Mouse (Mus musculus) liver, embryonic 14.5 days (tissue): ENCODE data around the gene Creb5. TPM values are rescaled to one million over a fixed set of nuclear protein-coding genes. Genes with fewer than 3 reads are reported as not detected.

ENCODE experiments used
- ATAC-seq: fragments of 200-750 bp; cut with Nextera tagmentation; 2 replicates; pipeline ENCODE4 v1.8.0; 2017; ENCODE audit warnings: moderate number of reproducible peaks, mild to moderate bottlenecking, moderate library complexity; ENCODE audit not compliant: insufficient read depth
- DNase-seq, 3 experiments: peaks; one replicate each; pipeline ENCODE4 v3.0.0-alpha.2; 2012 to 2013; ENCODE audit warnings: low read depth in 3 of 3, low spot score in 3 of 3
- H3K27ac ChIP-seq: fragments of 300-500 bp; sonication (generic); 2 replicates; pipeline ENCODE4 v1.5.1; 2014; ENCODE audit warnings: moderate library complexity, mild to moderate bottlenecking, control low read depth, inconsistent platforms
- H3K27me3 ChIP-seq: fragments of 300-500 bp; sonication (generic); 2 replicates; pipeline ENCODE4 v1.6.1; 2014; ENCODE audit warnings: mild to moderate bottlenecking, low read length, moderate library complexity; ENCODE audit not compliant: control insufficient read depth, insufficient read depth
- H3K36me3 ChIP-seq: fragments of 300-500 bp; sonication (generic); replicated peaks from 2 replicates; pipeline ENCODE4 v1.6.1; 2014; ENCODE audit warnings: low read depth; ENCODE audit not compliant: control insufficient read depth, insufficient read depth
- H3K4me1 ChIP-seq, 2 experiments: fragments of 200-500 bp in 1 of 2; fragments of 300-500 bp in 1 of 2; sonication (generic) in 1 of 2; replicated peaks; 2 replicates each; pipeline ENCODE4 v1.6.1; 2012 to 2014; ENCODE audit warnings: antibody characterized with exemption in 1 of 2, inconsistent platforms in 1 of 2, low read length in 1 of 2; ENCODE audit not compliant: control insufficient read depth in 2 of 2, insufficient read depth in 2 of 2
- H3K4me2 ChIP-seq: fragments of 300-500 bp; sonication (generic); 2 replicates; pipeline ENCODE4 v1.6.1; 2014; ENCODE audit warnings: low read depth, mild to moderate bottlenecking, control low read depth, moderate library complexity
- H3K4me3 ChIP-seq, 2 experiments: fragments of 200-500 bp in 1 of 2; fragments of 300-500 bp in 1 of 2; sonication (generic) in 1 of 2; 2 replicates each; pipeline ENCODE4 v1.5.1; 2012 to 2014; ENCODE audit warnings: low read depth in 2 of 2, low read length in 2 of 2, mild to moderate bottlenecking in 2 of 2, control low read depth in 1 of 2, inconsistent platforms in 1 of 2, moderate library complexity in 1 of 2; ENCODE audit not compliant: insufficient read depth in 1 of 2
- H3K9ac ChIP-seq: fragments of 300-500 bp; sonication (generic); replicated peaks from 2 replicates; pipeline ENCODE4 v1.6.1; 2014; ENCODE audit warnings: mild to moderate bottlenecking, control low read depth, moderate library complexity
- H3K9me3 ChIP-seq: fragments of 300-500 bp; sonication (generic); 2 replicates; pipeline ENCODE4 v1.6.1; 2016; ENCODE audit warnings: low read length, mixed read lengths; ENCODE audit not compliant: control insufficient read depth
- CTCF ChIP-seq: IDR thresholded peaks from 2 replicates; pipeline ENCODE4 v1.5.1; 2016; ENCODE audit warnings: antibody characterized with exemption, low read depth, control low read depth
- EP300 ChIP-seq: IDR thresholded peaks from 2 replicates; pipeline ENCODE4 v1.6.1; 2016; ENCODE audit warnings: antibody characterized with exemption, low read depth
- WGBS: fragments of 180-500 bp; shearing (Covaris S2); extraction: QIAGEN DNeasy Blood & Tissue Kit; methylation state at CpG from one replicate; pipeline ENCODE4 v1.1.7; 2014; ENCODE audit not compliant: insufficient replicate concordance; 5-methylcytosine and 5-hydroxymethylcytosine counted together
- polyA plus RNA-seq, 2 experiments: library from polyadenylated mRNA; depleted of rRNA in 1 of 2; stranded (reverse) in 1 of 2; unstranded in 1 of 2; fragments of >200 nt; fragmentation: Nextera tagmentation in 1 of 2; extraction: Ambion mirVana in 1 of 2; gene quantifications; 2 replicates each; pipeline versions ENCODE4 v1.2.1 to v1.2.3; 2012 to 2014

The Creb5 gene
- polyA plus RNA-seq, 2 experiments, result 0.04 to 0.06 TPM

DNA sequence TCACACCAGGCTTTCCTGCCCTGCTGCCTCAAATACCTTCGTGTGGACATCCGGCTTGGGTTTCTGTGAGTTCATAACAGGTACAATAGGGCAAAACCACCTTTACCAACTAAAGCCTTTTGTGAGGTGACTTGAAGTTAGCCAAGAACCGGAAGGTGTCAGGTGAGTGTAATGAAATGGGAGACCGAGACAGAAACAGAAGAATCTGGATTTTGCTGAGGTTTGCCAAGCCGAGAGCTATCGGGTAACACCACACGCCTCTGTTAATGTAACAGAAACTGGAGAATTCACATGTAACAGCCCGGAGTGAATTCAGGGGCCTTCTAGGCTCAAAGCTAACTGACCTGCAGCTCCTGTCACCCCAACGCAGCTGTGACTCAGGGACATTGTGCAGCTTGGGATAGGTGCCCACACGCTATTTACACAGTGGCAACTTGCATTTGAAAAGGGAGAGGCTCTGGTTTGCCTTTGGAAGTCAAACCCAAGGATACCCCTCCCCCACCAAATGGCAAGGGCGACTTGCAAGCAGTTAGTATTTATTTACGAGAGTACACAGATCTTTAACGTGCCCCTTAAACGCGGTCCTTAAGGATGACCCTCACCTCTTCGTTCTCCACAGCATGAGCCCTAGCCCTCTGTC lies 276.6 kb downstream of the Creb5 start:
- ATAC-seq (no peak), DNase-seq (no peak)
- H3K27me3 ChIP-seq, result no peaks in the 10 kb centered on the region
- H3K36me3 ChIP-seq, result no peaks in the 10 kb centered on the region
- H3K9me3 ChIP-seq, result no peaks in the 10 kb centered on the region
- WGBS, result 68% methylated on average over 16 of the region's 16 CpGs
- H3K9ac ChIP-seq, result no peak overlapping the region
- no peak overlapping the region for H3K27ac ChIP-seq
- no peak overlapping the region for H3K4me3 ChIP-seq
- no peak for TF ChIP-seq EP300
- no peak for TF ChIP-seq CTCF
- no peak overlapping the region for H3K4me2 ChIP-seq
- H3K4me1 ChIP-seq, result no peaks in the 10 kb centered on the region

DNA sequence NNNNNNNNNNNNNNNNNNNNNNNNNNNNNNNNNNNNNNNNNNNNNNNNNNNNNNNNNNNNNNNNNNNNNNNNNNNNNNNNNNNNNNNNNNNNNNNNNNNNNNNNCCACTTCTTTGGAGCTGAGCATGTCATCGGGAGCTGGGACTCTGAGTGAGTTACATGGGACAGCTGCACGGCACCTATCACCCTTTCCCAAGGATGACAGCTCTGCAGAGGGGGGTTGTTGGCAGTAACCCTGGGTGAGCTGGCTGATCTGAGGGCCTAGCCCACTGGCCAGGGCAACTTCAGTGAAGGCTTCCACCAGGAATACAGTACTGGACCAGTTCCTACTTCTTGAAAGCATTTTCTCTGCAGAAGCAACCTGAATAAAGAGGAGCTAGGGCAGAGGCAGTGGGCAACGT lies 282.4 kb downstream of the Creb5 start:
- Histone ChIP-seq H3K4me1 (0 out of 4 replicates have a peak, but pooled peaks cover 0 to 2% of the 10 kb centered on the region in 2 experiments), H3K36me3 (no peaks in the 10 kb centered on the region), H3K4me3 (no peak overlapping the region), H3K27ac (no peak overlapping the region), H3K9me3 (no peaks in the 10 kb centered on the region), H3K27me3 (no peaks in the 10 kb centered on the region), H3K4me2 (no peak overlapping the region), H3K9ac (no peak overlapping the region)
- DNase-seq, result no peak
- WGBS, result 63% methylated on average over 3 of the region's 3 CpGs
- TF ChIP-seq EP300 (no peak), CTCF (no peak)
- no peak for ATAC-seq

DNA sequence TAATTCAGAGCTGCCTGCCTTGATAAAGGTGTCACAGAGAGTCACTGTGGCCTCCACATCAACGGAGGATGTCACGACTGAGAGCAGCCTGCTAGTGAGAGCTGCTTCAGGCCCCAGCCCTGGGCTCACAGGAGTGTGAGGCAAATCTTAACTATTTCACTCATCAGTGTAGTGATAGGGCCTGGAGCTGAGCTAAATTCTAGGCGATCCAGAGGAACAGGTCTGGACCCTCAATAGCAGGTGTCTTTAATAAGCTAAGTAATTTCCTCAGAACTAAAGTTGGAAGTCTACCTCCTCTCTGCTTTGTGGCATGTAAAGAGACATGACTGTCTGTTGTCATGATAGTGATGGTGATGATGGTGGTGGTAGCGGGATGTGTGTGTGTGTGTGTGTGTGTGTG lies 283.8 kb downstream of the Creb5 start:
- 0 out of 4 replicates have a peak, but pooled peaks cover 0 to 2% of the 10 kb centered on the region in 2 experiments for H3K4me1 ChIP-seq
- no peak overlapping the region for H3K4me3 ChIP-seq
- H3K4me2 ChIP-seq, result no peak overlapping the region
- H3K27ac ChIP-seq, result no peak overlapping the region
- WGBS, result 62% methylated on average over 4 of the region's 4 CpGs
- H3K27me3 ChIP-seq, result no peaks in the 10 kb centered on the region
- no peak for TF ChIP-seq EP300
- TF ChIP-seq CTCF, result no peak
- ATAC-seq, result no peak
- H3K9me3 ChIP-seq, result no peaks in the 10 kb centered on the region
- no peak overlapping the region for H3K9ac ChIP-seq
- no peaks in the 10 kb centered on the region for H3K36me3 ChIP-seq
- DNase-seq, result no peak

DNA sequence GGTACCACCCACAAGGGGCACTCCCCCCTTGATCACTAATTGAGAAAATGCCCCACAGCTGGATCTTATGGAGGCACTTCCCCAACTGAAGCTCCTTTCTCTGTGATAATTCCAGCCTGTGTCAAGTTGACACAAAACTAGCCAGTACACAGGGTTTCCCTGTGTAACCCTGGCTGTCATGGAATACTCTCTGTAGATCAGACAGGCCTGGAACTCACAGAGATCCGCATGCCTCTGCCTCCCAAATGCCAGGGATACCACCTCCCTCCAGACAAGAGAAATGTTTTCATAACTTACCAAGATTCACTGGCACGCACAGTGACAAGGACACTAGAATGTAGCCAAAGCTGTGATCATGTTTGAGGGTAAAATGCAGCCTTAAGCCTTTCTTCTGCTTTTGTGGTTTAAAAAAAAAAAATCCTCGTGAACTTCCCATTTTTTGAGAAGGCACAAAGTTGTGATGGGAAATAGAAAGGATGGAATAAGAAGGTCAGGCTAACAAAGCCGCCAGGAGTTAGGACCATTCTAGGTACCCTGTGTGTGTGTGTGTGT lies 284.6 kb downstream of the Creb5 start:
- WGBS, result 15% methylated on average over 4 of the region's 4 CpGs
- ATAC-seq, result no peak
- H3K27ac ChIP-seq, result no peak overlapping the region
- DNase-seq, result no peak
- H3K4me3 ChIP-seq, result no peak overlapping the region
- no peaks in the 10 kb centered on the region for H3K36me3 ChIP-seq
- no peak overlapping the region for H3K4me2 ChIP-seq
- no peaks in the 10 kb centered on the region for H3K9me3 ChIP-seq
- no peak overlapping the region for H3K9ac ChIP-seq
- no peaks in the 10 kb centered on the region for H3K27me3 ChIP-seq
- 0 out of 4 replicates have a peak, but pooled peaks cover 0 to 2% of the 10 kb centered on the region in 2 experiments for H3K4me1 ChIP-seq
- TF ChIP-seq EP300 (no peak), CTCF (no peak)

DNA sequence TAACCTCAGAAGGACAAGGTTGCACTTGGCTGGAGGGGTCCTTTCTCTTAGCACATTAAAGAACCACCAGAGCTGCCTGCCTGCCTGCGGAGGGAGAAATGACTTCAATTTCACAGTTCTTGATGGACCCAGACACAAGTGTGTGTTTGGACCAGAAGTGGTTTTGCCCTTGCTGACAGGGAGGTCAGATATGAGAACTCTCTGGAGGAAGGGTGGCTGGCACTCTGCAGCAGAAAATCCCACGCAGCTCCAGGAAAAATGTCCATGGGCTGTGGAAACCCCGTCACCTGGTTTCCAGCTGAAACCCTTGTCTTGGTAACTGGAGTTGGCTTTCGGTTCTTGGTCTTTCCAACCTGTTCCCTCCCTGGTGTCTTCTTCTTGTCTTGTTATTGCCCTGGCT lies 285.4 kb downstream of the Creb5 start:
- Histone ChIP-seq H3K4me2 (no peak overlapping the region), H3K27me3 (no peaks in the 10 kb centered on the region), H3K36me3 (no peaks in the 10 kb centered on the region), H3K4me1 (0 out of 4 replicates have a peak, but pooled peaks cover 0 to 2% of the 10 kb centered on the region in 2 experiments), H3K9me3 (no peaks in the 10 kb centered on the region), H3K4me3 (no peak overlapping the region), H3K27ac (no peak overlapping the region), H3K9ac (no peak overlapping the region)
- TF ChIP-seq EP300 (no peak), CTCF (no peak)
- DNase-seq, result no peak
- ATAC-seq, result no peak
- 42% methylated on average over 4 of the region's 4 CpGs for WGBS
